Mouse (Mus musculus): ENCODE results near the gene Kank3. TPM values are rescaled to one million over a fixed set of nuclear protein-coding genes. Genes with fewer than 3 reads are reported as not detected.

The Kank3 gene
- 10 to 100 TPM; 31.6 to 33.4 TPM for total RNA-seq (2021)
- long read RNA-seq, experiment 1, transcript Kank3-201 (11 exons, 2,641 nt): major isoform, 38 of 86 reads
- long read RNA-seq, experiment 1, partial matches to known transcripts: 25 of 86 reads
- long read RNA-seq, experiment 1, other reads (novel, unspliced or antisense): 17 of 86 reads
- long read RNA-seq, experiment 2, transcript Kank3-201 (11 exons, 2,641 nt): major isoform, 48 of 113 reads
- long read RNA-seq, experiment 2, partial matches to known transcripts: 30 of 113 reads
- long read RNA-seq, experiment 2, other reads (novel, unspliced or antisense): 30 of 113 reads

- DNase-seq (ENCODE audit: low spot score in 2 of 2): peak; percentile 83 to 92
Measured at GRCm38 (mm10) chr17:33810334-33811141, at the start of gene Kank3. Gene Kank3, plus strand, starts transcription at chr17:33810519.

- DNase-seq (ENCODE audit: low spot score in 2 of 2): no peak
Measured at GRCm38 (mm10) chr17:33766389-33766788, 43.9 kb upstream of the Kank3 start.

GRCm38 (mm10) chr17:33771617-33772016, 38.7 kb upstream of the Kank3 start:
- DNase-seq (ENCODE audit: low spot score in 2 of 2): no peak

GRCm38 (mm10) chr17:33773426-33773825, 36.9 kb upstream of the Kank3 start:
- DNase-seq (ENCODE audit: low spot score in 2 of 2): no peak

- no peak for DNase-seq (ENCODE audit: low spot score in 2 of 2)
Measured at GRCm38 (mm10) chr17:33773871-33774572, 36.3 kb upstream of the Kank3 start.

- DNase-seq (ENCODE audit: low spot score in 2 of 2): no peak
Measured at GRCm38 (mm10) chr17:33774573-33775155, 35.7 kb upstream of the Kank3 start.

GRCm38 (mm10) chr17:33775287-33775686, 35.0 kb upstream of the Kank3 start:
- no peak for DNase-seq (ENCODE audit: low spot score in 2 of 2)

GRCm38 (mm10) chr17:33779271-33779966, 30.9 kb upstream of the Kank3 start:
- peak; percentile 90 to 98 for DNase-seq (ENCODE audit: low spot score in 2 of 2)

GRCm38 (mm10) chr17:33779967-33780295, 30.4 kb upstream of the Kank3 start:
- no peak for DNase-seq (ENCODE audit: low spot score in 2 of 2)

- DNase-seq (ENCODE audit: low spot score in 2 of 2): peak in 1 of 2 experiments; percentile 53
Measured at GRCm38 (mm10) chr17:33780431-33780830, 29.9 kb upstream of the Kank3 start.

GRCm38 (mm10) chr17:33781124-33781977, 29.0 kb upstream of the Kank3 start, which contains the start of gene Angptl4:
Gene Angptl4, minus strand, starts transcription at chr17:33781830.
- DNase-seq (ENCODE audit: low spot score in 2 of 2): peak; percentile 54 to 81

GRCm38 (mm10) chr17:33782067-33782466, 28.3 kb upstream of the Kank3 start:
- no peak for DNase-seq (ENCODE audit: low spot score in 2 of 2)

- peak; percentile 55 to 86 for DNase-seq (ENCODE audit: low spot score in 2 of 2)
Measured at GRCm38 (mm10) chr17:33783408-33783807, 26.9 kb upstream of the Kank3 start.

GRCm38 (mm10) chr17:33784939-33785338, 25.4 kb upstream of the Kank3 start:
- no peak for DNase-seq (ENCODE audit: low spot score in 2 of 2)

GRCm38 (mm10) chr17:33786375-33786774, 23.9 kb upstream of the Kank3 start:
- no peak for DNase-seq (ENCODE audit: low spot score in 2 of 2)

GRCm38 (mm10) chr17:33788732-33789131, 21.6 kb upstream of the Kank3 start:
- no peak for DNase-seq (ENCODE audit: low spot score in 2 of 2)

- DNase-seq (ENCODE audit: low spot score in 2 of 2): no peak
Measured at GRCm38 (mm10) chr17:33798306-33798705, 12.0 kb upstream of the Kank3 start.

- DNase-seq (ENCODE audit: low spot score in 2 of 2): no peak
Measured at GRCm38 (mm10) chr17:33799277-33799676, 11.0 kb upstream of the Kank3 start.

- DNase-seq (ENCODE audit: low spot score in 2 of 2): no peak
Measured at GRCm38 (mm10) chr17:33802221-33802620, 8.1 kb upstream of the Kank3 start.

- DNase-seq (ENCODE audit: low spot score in 2 of 2): no peak
Measured at GRCm38 (mm10) chr17:33804205-33804604, 6.1 kb upstream of the Kank3 start.

Measured in gastrocnemius, postnatal 4 days (tissue).